ENCODE assay signal across 1 mouse cellular context in the genomic region with DNA sequence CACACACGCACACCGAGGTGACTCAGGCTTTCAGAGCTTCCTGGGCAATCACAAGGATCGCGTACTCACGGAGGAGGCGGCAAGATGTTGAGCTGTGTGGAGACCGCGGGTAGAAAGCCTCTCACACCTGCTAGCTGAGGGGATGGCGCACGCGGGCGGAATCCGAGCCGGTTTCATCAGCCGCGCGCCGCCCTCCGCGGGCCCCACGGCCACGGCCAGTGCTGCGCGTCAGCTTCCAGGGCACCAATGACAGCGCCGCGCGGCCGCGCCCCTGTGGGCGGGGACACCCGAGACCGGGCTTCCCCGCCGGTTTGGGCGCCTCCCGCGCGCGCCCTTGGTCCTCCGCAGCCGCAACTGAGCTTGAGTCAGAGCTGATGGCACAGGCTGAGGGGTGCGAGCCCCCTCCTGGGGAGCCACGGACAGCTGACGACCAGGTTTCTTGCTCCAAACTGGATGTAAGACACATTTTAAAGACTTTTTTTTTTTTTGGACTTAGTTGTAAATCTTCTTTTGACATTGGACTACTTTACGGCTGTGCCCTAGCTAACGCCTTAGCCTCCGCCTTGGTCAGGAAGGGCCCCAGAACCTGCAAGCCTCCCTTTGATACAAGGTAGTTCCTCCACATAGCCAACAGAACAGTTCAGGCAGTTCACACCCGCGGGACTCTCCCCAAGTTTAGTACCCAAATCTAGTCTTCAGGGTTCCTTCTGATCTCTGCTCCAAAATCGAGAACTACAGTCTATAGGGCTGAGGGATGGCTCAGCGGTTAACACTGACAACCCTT.
TF ChIP-seq lines count a peak whose summit lies in the region.

Slc7a1 (minus strand) TSS at position 245 of the 784 bp plus-strand sequence.

TF ChIP-seq in CH12.LX, 34 proteins besides CTCF, POLR2A, EP300 and RAD21 (continued from another document):
- TF ChIP-seq MEF2A (IDR thresholded peaks at IDR 0.05; ENCODE audit: borderline replicate concordance, low read depth, low read length) = peak; percentile 37; the same call in 1 of the 2 replicates
- TF ChIP-seq POLR2AphosphoS2 (IDR thresholded peaks at IDR 0.05; ENCODE audit: low read depth, low read length) = 0 out of 2 replicates have a peak, but pooled peaks have one; percentile 43
- peak; percentile 90 for TF ChIP-seq TCF12 (IDR thresholded peaks at IDR 0.05; ENCODE audit: low read depth, low read length)
- 0 out of 2 replicates have a peak, but pooled peaks have one; percentile 33 for TF ChIP-seq UBTF (IDR thresholded peaks at IDR 0.05; ENCODE audit: low read depth, low read length)
- TF ChIP-seq ZC3H11A (IDR thresholded peaks at IDR 0.05; ENCODE audit: low read depth, low read length) = no peak
- peak; percentile 55 for TF ChIP-seq NRF1 (IDR thresholded peaks at IDR 0.05; ENCODE audit: low read depth, low read length)
- TF ChIP-seq USF2 (conservative IDR thresholded peaks at IDR 0.05; ENCODE audit: low read depth, low read length) = no peak
- no peak for TF ChIP-seq JUND (conservative IDR thresholded peaks at IDR 0.05; ENCODE audit: low read depth, low read length)
- TF ChIP-seq TBP (conservative IDR thresholded peaks at IDR 0.05; ENCODE audit: low read depth, low read length) = peak; percentile 52
- TF ChIP-seq MAZ (IDR thresholded peaks at IDR 0.05; ENCODE audit: low read depth, low read length) = 0 out of 2 replicates have a peak, but pooled peaks have one; percentile 53
- peak; percentile 38; the same call in 1 of the 2 replicates for TF ChIP-seq ZNF384 (IDR thresholded peaks at IDR 0.05; ENCODE audit: low read depth, low read length)
- TF ChIP-seq NELFE (IDR thresholded peaks at IDR 0.05; ENCODE audit: low read depth, low read length) = peak; percentile 91
- peak; percentile 11; the same call in 1 of the 2 replicates for TF ChIP-seq ELF1 (IDR thresholded peaks at IDR 0.05; ENCODE audit: low read depth, low read length)
- peak; percentile 86 for TF ChIP-seq ZMIZ1 (IDR thresholded peaks at IDR 0.05; ENCODE audit: low read depth, low read length)
